9 mouse cellular contexts compared by ENCODE assay signal in the genomic region with DNA sequence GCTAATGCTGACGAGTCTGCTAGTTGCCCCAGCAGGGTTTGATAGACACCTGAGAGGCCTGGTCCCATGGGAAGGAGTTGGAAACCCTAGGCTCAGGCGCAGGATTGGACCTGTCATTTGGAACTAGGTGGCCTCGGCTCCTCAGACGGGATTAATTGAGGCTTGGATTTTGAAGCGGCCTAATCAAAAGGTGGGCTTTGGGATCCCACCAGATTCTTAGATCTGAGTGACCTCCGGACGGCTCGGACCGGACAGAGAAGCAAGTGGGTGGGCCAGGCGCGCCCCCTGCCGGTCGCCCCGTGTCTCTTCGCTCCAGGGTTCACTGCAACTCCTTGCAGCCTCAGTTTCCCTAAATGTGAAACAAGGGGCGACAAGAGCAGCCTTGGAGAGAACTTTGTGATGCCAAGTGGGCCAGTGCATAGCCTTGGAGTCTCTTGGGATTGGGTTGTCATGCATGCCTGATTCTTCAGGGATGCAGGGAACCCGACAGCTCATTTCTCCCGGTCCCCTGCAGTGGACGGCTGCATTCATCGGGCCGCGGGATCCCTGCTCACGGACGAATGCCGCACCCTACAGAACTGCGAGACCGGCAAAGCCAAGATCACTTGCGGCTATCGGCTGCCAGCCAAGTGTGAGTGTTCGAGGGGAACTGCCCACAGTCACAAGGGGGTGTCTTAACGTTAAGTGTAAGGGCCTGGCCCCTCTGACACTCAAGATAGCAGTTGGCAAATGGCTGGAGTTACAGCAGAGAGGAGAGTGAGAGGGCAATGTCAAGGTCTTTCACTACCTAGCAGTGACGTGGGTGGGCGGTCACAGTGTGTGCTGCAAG. TPM values are rescaled to one million over a fixed set of nuclear protein-coding genes. Genes with fewer than 3 reads are reported as not detected.
DNase-seq lines count a peak whose midpoint lies in the region; ATAC-seq and TF ChIP-seq lines count a peak whose summit lies in the region.
"Had no signal": no experiment of that assay in that cellular context is flagged by ENCODE, and none has a peak within 500 bp of the region (broad histone marks: within the 10 kb centered on the region; RNA-seq: fewer than 3 reads in every experiment).

No protein-coding gene starts in this region.

- H3K27me3 ChIP-seq in forebrain, embryonic 11.5 days (ENCODE audit: control insufficient read depth, insufficient read depth, low read length): no peaks in the 10 kb centered on the region
- peaks cover 17% of the 10 kb centered on the region for H3K27me3 ChIP-seq in midbrain, embryonic 13.5 days
- H3K27me3 ChIP-seq in splenic B cell, adult 2 months (ENCODE audit: control insufficient read depth, insufficient read depth, low read length, poor library complexity, severe bottlenecking): no peaks in the 10 kb centered on the region
- H3K27me3 ChIP-seq: liver, embryonic 15.5 days had no signal

- intact Hi-C loops in heart, postnatal 36 days (cut with DNase I): loop anchor here (1.0 to 10.0 kb wide), 2 partner anchors 128 to 271 kb away; partner anchors contain the start of genes Catsperz and Esrra
- intact Hi-C loops in left cerebral cortex, postnatal 36 days (cut with DNase I): loop anchor here (1.0 kb wide), 1 partner anchor 132 kb away; no protein-coding TSS in a partner anchor

- peak in 1 of 2 experiments; percentile 72 for DNase-seq in layer of hippocampus, adult 2 months (ENCODE audit: low spot score in 2 of 2)
- no peak for DNase-seq in layer of hippocampus, adult 9-10 months (ENCODE audit: low spot score)
- DNase-seq in c-Kit-positive CD71-negative TER-119-negative erythroid progenitor cells, embryonic 14.5 days (ENCODE audit: low read depth): peak; percentile 30
- DNase-seq in forebrain, embryonic 11.5 days (ENCODE audit: low spot score): peak; percentile 85
- DNase-seq in heart, postnatal 36 days: peak; percentile 75 to 80
- DNase-seq in left cerebral cortex, postnatal 36 days (ENCODE audit: low spot score in 2 of 2): peak; percentile 49 to 59
- peak; percentile 68 for DNase-seq in splenic B cell, adult 2 months (ENCODE audit: low read depth, low spot score)

- H3K4me1 ChIP-seq in forebrain, embryonic 11.5 days (replicated peaks; ENCODE audit: control insufficient read depth, insufficient read depth, low read length): peaks cover 17% of the 10 kb centered on the region
- peaks cover 41% of the 10 kb centered on the region for H3K4me1 ChIP-seq in midbrain, embryonic 13.5 days (replicated peaks)

- H3K4me2 ChIP-seq in forebrain, embryonic 11.5 days (ENCODE audit: low read depth, low read length, severe bottlenecking): no peak overlapping the region
- no peak overlapping the region for H3K4me2 ChIP-seq in midbrain, embryonic 13.5 days (replicated peaks)
- H3K4me2 ChIP-seq: liver, embryonic 15.5 days had no signal

- H3K36me3 ChIP-seq in forebrain, embryonic 11.5 days (ENCODE audit: control insufficient read depth, insufficient read depth, low read length): peaks cover 17% of the 10 kb centered on the region
- peaks cover 43% of the 10 kb centered on the region for H3K36me3 ChIP-seq in midbrain, embryonic 13.5 days
- peaks cover 8% of the 10 kb centered on the region for H3K36me3 ChIP-seq in splenic B cell, adult 2 months (ENCODE audit: control insufficient read depth, insufficient read depth, low read length, poor library complexity, severe bottlenecking)

- ATAC-seq in forebrain, embryonic 11.5 days (replicated peaks; ENCODE audit: low FRiP score): peak; percentile 59
- peak; percentile 19 for ATAC-seq in midbrain, embryonic 13.5 days

- H3K9me3 ChIP-seq in forebrain, embryonic 11.5 days (ENCODE audit: control insufficient read depth, low read length): no peaks in the 10 kb centered on the region
- no peaks in the 10 kb centered on the region for H3K9me3 ChIP-seq in midbrain, embryonic 13.5 days
- H3K9me3 ChIP-seq: liver, embryonic 15.5 days had no signal

- 14% methylated on average over 33 of the region's 33 CpGs for WGBS in forebrain, embryonic 11.5 days
- WGBS in midbrain, embryonic 13.5 days: 15% methylated on average over 33 of the region's 33 CpGs

- no peak overlapping the region for H3K4me3 ChIP-seq in layer of hippocampus, adult 2 months
- no peak overlapping the region for H3K4me3 ChIP-seq in forebrain, embryonic 11.5 days (ENCODE audit: low read depth, low read length)
- no peak overlapping the region for H3K4me3 ChIP-seq in midbrain, embryonic 13.5 days (replicated peaks)
- H3K4me3 ChIP-seq: liver, embryonic 15.5 days had no signal

- H3K27ac ChIP-seq in layer of hippocampus, adult 2 months: no peak overlapping the region
- H3K27ac ChIP-seq in forebrain, embryonic 11.5 days (ENCODE audit: low read depth, low read length): no peak overlapping the region
- H3K27ac ChIP-seq in midbrain, embryonic 13.5 days: no peak overlapping the region
- H3K27ac ChIP-seq: liver, embryonic 15.5 days had no signal

- peak; percentile 98 for TF ChIP-seq CTCF in layer of hippocampus, adult 2 months (conservative IDR thresholded peaks at IDR 0.05)

- H3K9ac ChIP-seq in forebrain, embryonic 11.5 days (ENCODE audit: low read length): no peak overlapping the region
- H3K9ac ChIP-seq in midbrain, embryonic 13.5 days (replicated peaks): no peak overlapping the region
- H3K9ac ChIP-seq: liver, embryonic 15.5 days had no signal

RNA-seq across cellular contexts. Expression of gene Otub1, which starts 10.0 kb away (rescaled TPM):
- 100 to 1,000 TPM; 299 TPM for total RNA-seq in layer of hippocampus, adult 2 months (2021)
- polyA plus RNA-seq in forebrain, embryonic 11.5 days (2014; fragmentation: Nextera tagmentation; extraction: Ambion mirVana): 238 and 256 TPM in 2 replicates
- total RNA-seq in heart, postnatal 36 days (2021): 10 to 100 TPM; 72.2 to 72.6 TPM
- 100 to 1,000 TPM; 253 to 285 TPM for total RNA-seq in left cerebral cortex, postnatal 36 days (2021)
- 247 and 260 TPM in 2 replicates for polyA plus RNA-seq in midbrain, embryonic 13.5 days (2015; fragmentation: Nextera tagmentation; extraction: Ambion mirVana)

RNA-seq across cellular contexts. Expression of gene Cox8a, which starts 21.3 kb away (rescaled TPM):
- 1,000 to 10,000 TPM in 1 of 2 experiments, 100 to 1,000 TPM in 1; 959 to 1,016 TPM for total RNA-seq in layer of hippocampus, adult 2 months (2021)
- 678 and 706 TPM in 2 replicates for polyA plus RNA-seq in forebrain, embryonic 11.5 days (2014; fragmentation: Nextera tagmentation; extraction: Ambion mirVana)
- 100 to 1,000 TPM; 395 to 437 TPM for total RNA-seq in heart, postnatal 36 days (2021)
- total RNA-seq in left cerebral cortex, postnatal 36 days (2021): 1,000 to 10,000 TPM in 1 of 2 experiments, 100 to 1,000 TPM in 1; 989 to 1,090 TPM
- polyA plus RNA-seq in midbrain, embryonic 13.5 days (2015; fragmentation: Nextera tagmentation; extraction: Ambion mirVana): 750 and 771 TPM in 2 replicates

RNA-seq across cellular contexts. Expression of gene Naa40, which starts 44.9 kb away (rescaled TPM):
- 10 to 100 TPM; 34.2 to 38.1 TPM for total RNA-seq in layer of hippocampus, adult 2 months (2021)
- 106 and 107 TPM in 2 replicates for polyA plus RNA-seq in forebrain, embryonic 11.5 days (2014; fragmentation: Nextera tagmentation; extraction: Ambion mirVana)
- total RNA-seq in heart, postnatal 36 days (2021): 10 to 100 TPM; 15.3 to 15.6 TPM
- 10 to 100 TPM; 26.5 to 42.4 TPM for total RNA-seq in left cerebral cortex, postnatal 36 days (2021)
- polyA plus RNA-seq in midbrain, embryonic 13.5 days (2015; fragmentation: Nextera tagmentation; extraction: Ambion mirVana): 73.7 and 74.6 TPM in 2 replicates
